Mouse (Mus musculus) hindbrain, postnatal 0 days (tissue): ENCODE measurements at regions not wholly inside any gene's neighbourhood (a gene's known extent, or its start where the extent isn't known, plus 50 kb on each side); places are given as distances from the start of the nearest gene placed in this dataset.
A peak's percentile ranks its signal among the peaks of the same experiment; 100 is the strongest.

Source experiments
- ATAC-seq: fragments of 200-750 bp; cut with Nextera tagmentation; 2 replicates; pipeline ENCODE4 v1.8.0; 2017; ENCODE audit warnings: mild to moderate bottlenecking, moderate TSS enrichment, moderate library complexity
- DNase-seq: peaks from one replicate; pipeline ENCODE4 v3.0.0-alpha.2; 2015; ENCODE audit warnings: low spot score
- H3K27ac ChIP-seq: fragments of 300-500 bp; sonication (generic); 2 replicates; pipeline ENCODE4 v1.5.1; 2014; ENCODE audit warnings: mild to moderate bottlenecking
- H3K27me3 ChIP-seq: fragments of 300-500 bp; sonication (generic); 2 replicates; pipeline ENCODE4 v1.6.1; 2014; ENCODE audit warnings: low read length, mixed read lengths; ENCODE audit not compliant: insufficient read depth
- H3K36me3 ChIP-seq: fragments of 300-500 bp; sonication (generic); 2 replicates; pipeline ENCODE4 v1.6.1; 2014; ENCODE audit warnings: low read length, mixed read lengths; ENCODE audit not compliant: insufficient read depth
- H3K4me1 ChIP-seq: fragments of 300-500 bp; sonication (generic); 2 replicates; pipeline ENCODE4 v1.6.1; 2014; ENCODE audit warnings: antibody characterized with exemption, low read length, mixed read lengths; ENCODE audit not compliant: insufficient read depth
- H3K4me2 ChIP-seq: fragments of 300-500 bp; sonication (generic); 2 replicates; pipeline ENCODE4 v1.6.1; 2014; ENCODE audit warnings: low read depth, mild to moderate bottlenecking, low read length, moderate library complexity, mixed read lengths
- H3K4me3 ChIP-seq: fragments of 300-500 bp; sonication (generic); 2 replicates; pipeline ENCODE4 v1.5.1; 2014; ENCODE audit warnings: low read length
- H3K9ac ChIP-seq: fragments of 300-500 bp; sonication (generic); replicated peaks from 2 replicates; pipeline ENCODE4 v1.6.1; 2014; ENCODE audit warnings: mild to moderate bottlenecking, low read length, moderate library complexity, mixed read lengths
- H3K9me3 ChIP-seq: fragments of 300-500 bp; sonication (generic); 2 replicates; pipeline ENCODE4 v1.6.1; 2016; ENCODE audit warnings: low read length, mixed read lengths
- CTCF ChIP-seq: IDR thresholded peaks from 2 replicates; pipeline ENCODE4 v1.5.1; 2016; ENCODE audit warnings: antibody characterized with exemption, control low read depth, low read depth
- WGBS: fragments of 180-500 bp; shearing (Covaris S2); extraction: QIAGEN DNeasy Blood & Tissue Kit; methylation state at CpG from one replicate; pipeline ENCODE4 v1.1.7; 2014; 5-methylcytosine and 5-hydroxymethylcytosine counted together

DNA sequence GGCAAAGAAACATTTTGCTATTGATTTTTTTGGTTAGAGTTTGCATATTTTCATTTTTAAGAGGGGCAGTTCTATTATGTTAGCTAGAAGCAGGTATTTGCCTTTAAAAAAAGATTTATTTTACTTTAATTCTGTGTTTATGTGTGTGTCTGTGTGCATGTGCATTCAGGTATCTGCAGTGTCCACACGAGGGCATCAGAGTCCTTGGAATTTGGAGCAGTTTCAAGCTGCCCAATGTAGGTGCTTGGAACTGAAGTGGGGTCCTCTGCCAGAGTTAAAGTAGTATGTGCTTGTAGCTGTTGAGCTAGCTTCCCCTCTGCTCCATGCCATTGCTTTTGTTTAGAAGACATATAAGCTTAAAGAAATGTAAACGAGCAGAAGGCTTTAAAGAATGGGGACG, 89.1 kb downstream of the 9330182O14Rik start:
- peak; percentile 21; the same call in 1 of the 2 replicates for TF ChIP-seq CTCF
- H3K27me3 ChIP-seq: no peaks in the 10 kb centered on the region
- H3K4me2 ChIP-seq: no peak overlapping the region
- H3K4me1 ChIP-seq: no peaks in the 10 kb centered on the region
- no peaks in the 10 kb centered on the region for H3K36me3 ChIP-seq
- H3K27ac ChIP-seq: no peak overlapping the region
- no peak for ATAC-seq
- WGBS: 90% methylated on average over 3 of the region's 3 CpGs
- H3K9ac ChIP-seq: no peak overlapping the region
- DNase-seq: no peak
- H3K4me3 ChIP-seq: no peak overlapping the region
- no peaks in the 10 kb centered on the region for H3K9me3 ChIP-seq

DNA sequence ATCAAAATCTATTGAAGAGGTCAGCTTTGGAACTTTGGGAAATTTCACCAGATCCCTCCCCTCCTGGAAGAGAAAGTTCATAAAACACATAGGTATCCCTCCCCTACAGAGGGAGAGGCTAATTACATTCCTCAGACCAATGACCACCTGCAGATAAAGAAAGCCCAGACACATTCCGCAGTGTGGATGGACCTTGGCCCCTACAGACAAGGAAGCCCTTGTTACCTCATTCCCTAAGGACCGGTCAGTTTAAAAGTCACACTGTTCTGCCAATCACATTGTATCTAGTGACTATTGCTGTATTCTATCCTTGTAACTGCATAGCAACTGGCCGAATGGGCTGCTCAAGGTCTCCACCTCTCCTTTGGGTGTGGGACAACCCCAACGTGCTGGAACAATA, 107.6 kb downstream of the 9330182O14Rik start:
- H3K4me1 ChIP-seq: no peaks in the 10 kb centered on the region
- no peaks in the 10 kb centered on the region for H3K36me3 ChIP-seq
- H3K27me3 ChIP-seq: no peaks in the 10 kb centered on the region
- TF ChIP-seq CTCF: no peak
- DNase-seq (no peak), ATAC-seq (no peak)
- H3K4me2 ChIP-seq: no peak overlapping the region
- H3K4me3 ChIP-seq: no peak overlapping the region
- 59% methylated on average over 4 of the region's 4 CpGs for WGBS
- H3K27ac ChIP-seq: no peak overlapping the region
- no peak overlapping the region for H3K9ac ChIP-seq
- no peaks in the 10 kb centered on the region for H3K9me3 ChIP-seq

DNA sequence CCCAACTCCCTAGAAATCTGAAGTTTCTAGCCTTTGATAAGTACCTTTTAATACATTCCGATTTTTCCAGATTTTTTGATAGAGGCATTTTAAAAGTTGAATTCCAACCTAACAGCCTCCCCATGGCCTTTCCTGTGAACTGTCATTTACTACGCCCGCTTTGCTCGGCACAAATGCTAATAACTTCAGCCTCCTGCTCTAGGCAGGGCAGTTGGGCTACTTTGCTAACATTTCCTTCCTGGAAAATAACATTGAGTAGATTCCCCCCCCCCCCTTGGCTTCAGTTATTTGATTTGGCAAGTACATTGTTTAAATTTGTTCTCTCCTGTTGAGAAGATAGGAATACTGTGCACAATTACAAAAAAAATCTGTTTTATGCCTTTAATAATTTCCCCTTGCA, 114.8 kb downstream of the 9330182O14Rik start:
- DNase-seq: no peak
- H3K27ac ChIP-seq: no peak overlapping the region
- no peaks in the 10 kb centered on the region for H3K4me1 ChIP-seq
- 73% methylated on average over 4 of the region's 4 CpGs for WGBS
- no peak overlapping the region for H3K4me2 ChIP-seq
- ATAC-seq: no peak
- no peaks in the 10 kb centered on the region for H3K9me3 ChIP-seq
- H3K4me3 ChIP-seq: no peak overlapping the region
- TF ChIP-seq CTCF: no peak
- H3K27me3 ChIP-seq: no peaks in the 10 kb centered on the region
- no peaks in the 10 kb centered on the region for H3K36me3 ChIP-seq
- no peak overlapping the region for H3K9ac ChIP-seq

DNA sequence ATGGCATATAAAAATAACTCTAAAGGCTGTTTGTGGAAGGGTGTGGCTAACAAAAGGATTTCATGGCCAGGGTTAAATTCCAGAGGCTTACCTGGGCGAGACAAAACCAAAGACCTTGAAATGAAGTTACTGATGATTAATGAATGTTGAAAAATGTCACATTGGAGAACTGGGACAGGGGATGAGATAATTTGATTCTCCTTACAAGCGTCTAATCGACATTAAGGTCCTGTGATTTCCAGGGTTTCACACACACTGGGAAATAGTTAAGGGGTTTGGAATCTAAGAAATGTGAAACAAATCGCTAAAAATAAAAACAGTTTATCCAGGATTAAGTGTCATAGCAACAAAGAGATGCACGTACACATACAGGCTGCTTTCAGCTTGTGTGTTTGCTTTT, 125.3 kb downstream of the 9330182O14Rik start:
- Histone ChIP-seq H3K4me2 (no peak overlapping the region), H3K4me3 (no peak overlapping the region), H3K9me3 (no peaks in the 10 kb centered on the region), H3K27ac (no peak overlapping the region), H3K9ac (no peak overlapping the region), H3K27me3 (no peaks in the 10 kb centered on the region), H3K4me1 (no peaks in the 10 kb centered on the region), H3K36me3 (no peaks in the 10 kb centered on the region)
- ATAC-seq: no peak
- TF ChIP-seq CTCF: no peak
- WGBS: 66% methylated on average over 5 of the region's 5 CpGs
- no peak for DNase-seq

DNA sequence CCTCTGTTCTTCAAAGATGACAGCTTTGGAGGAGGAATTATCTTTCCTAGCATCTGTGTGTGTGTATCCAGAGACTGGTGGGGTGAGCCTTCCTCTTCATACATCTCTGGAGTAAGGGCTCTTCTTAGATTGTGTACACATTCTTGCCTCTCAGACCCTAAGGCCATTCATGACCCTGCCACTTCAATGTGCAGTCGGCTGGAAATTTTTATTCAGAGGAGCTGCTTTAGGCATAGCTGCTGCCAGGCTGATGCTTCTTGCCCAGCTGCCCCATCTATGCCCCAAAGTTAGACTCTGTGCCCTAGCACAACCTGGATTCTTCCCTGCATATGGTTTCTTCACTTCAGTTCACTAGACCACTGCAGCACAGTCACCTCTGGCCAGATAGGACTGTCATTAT, 144.9 kb downstream of the 9330182O14Rik start:
- TF ChIP-seq CTCF: no peak
- no peaks in the 10 kb centered on the region for H3K27me3 ChIP-seq
- H3K4me1 ChIP-seq: no peaks in the 10 kb centered on the region
- DNase-seq (no peak), ATAC-seq (no peak)
- no peak overlapping the region for H3K27ac ChIP-seq
- H3K4me2 ChIP-seq: no peak overlapping the region
- WGBS: 54% methylated on average over 1 of the region's 1 CpGs
- H3K4me3 ChIP-seq: no peak overlapping the region
- no peaks in the 10 kb centered on the region for H3K36me3 ChIP-seq
- H3K9me3 ChIP-seq: no peaks in the 10 kb centered on the region
- no peak overlapping the region for H3K9ac ChIP-seq

DNA sequence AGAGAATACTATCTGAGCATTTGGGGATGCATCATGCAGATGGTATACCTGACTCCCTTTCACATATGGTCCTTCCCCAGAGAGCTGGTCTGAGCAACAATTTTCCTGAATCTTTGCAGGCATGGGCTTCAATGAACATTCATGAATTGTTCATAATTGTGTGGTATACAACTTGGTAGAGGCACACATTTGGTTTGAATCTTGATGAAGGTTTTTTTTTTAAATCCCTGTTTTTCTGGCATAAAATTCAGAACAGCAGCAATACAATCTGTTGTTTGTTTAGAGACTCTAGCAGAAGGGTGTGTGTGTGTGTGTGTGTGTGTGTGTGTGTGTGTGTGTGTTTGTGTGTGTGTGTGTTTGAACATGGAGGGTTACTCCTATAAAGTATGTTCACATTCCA, 146.4 kb downstream of the 9330182O14Rik start:
- no peak overlapping the region for H3K9ac ChIP-seq
- DNase-seq (no peak), ATAC-seq (no peak)
- no peaks in the 10 kb centered on the region for H3K27me3 ChIP-seq
- TF ChIP-seq CTCF: no peak
- H3K4me1 ChIP-seq: no peaks in the 10 kb centered on the region
- H3K27ac ChIP-seq: no peak overlapping the region
- no peaks in the 10 kb centered on the region for H3K36me3 ChIP-seq
- no peaks in the 10 kb centered on the region for H3K9me3 ChIP-seq
- H3K4me3 ChIP-seq: no peak overlapping the region
- H3K4me2 ChIP-seq: no peak overlapping the region

DNA sequence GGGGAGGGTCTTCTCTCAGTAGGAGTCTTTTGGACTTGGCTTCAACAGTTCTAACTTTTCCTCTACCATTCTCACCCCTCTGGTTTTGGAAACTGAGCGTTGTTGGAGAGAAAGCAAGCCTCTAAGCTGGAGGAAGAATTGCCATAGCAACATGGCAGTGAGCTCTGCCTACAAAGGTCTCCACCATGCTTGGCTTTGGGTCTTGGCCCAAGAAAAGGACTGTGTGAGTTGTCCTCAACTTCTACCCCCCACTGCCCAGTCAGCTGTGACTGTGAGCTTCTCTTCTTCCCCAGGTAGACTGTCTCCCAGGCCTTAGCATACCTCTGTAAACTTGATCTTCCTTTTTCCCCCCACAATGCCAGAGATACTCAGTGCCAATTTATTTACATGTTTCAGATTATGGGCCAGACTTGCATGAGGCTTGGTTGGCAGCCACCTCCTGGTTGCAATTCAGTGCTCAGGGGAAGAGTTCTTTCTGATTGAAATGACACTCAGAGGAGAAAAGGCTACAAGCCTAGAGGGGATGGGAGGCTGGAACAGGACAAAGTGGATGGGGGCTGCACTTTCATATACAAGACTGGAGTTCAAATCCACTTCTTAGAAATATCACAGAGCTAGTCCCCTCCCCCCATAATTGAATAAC, 147.0 kb downstream of the 9330182O14Rik start:
- ATAC-seq (0 out of 2 replicates have a peak, but pooled peaks have one; percentile 21), DNase-seq (peak; percentile 34)
- no peak for TF ChIP-seq CTCF

More for the DNA sequence above, 147.0 kb downstream of the 9330182O14Rik start:
- WGBS: 65% methylated on average over 1 of the region's 1 CpGs
- H3K36me3 ChIP-seq: no peaks in the 10 kb centered on the region
- no peak overlapping the region for H3K4me2 ChIP-seq
- H3K4me3 ChIP-seq: no peak overlapping the region
- H3K27me3 ChIP-seq: no peaks in the 10 kb centered on the region
- no peaks in the 10 kb centered on the region for H3K4me1 ChIP-seq
- H3K9me3 ChIP-seq: no peaks in the 10 kb centered on the region
- H3K9ac ChIP-seq: no peak overlapping the region
- no peak overlapping the region for H3K27ac ChIP-seq
